Mouse (Mus musculus): ENCODE measurements around the gene Zfp12.

- no peak for TF ChIP-seq POLR2A (IDR thresholded peaks at IDR 0.05; ENCODE audit: control insufficient read depth, low read depth, low read length)
- TF ChIP-seq CTCF (IDR thresholded peaks at IDR 0.05; ENCODE audit: control insufficient read depth, insufficient read depth, insufficient replicate concordance, low read depth, low read length) = no peak
Observed at GRCm38 (mm10) chr5:143292879-143293278, 57.9 kb downstream of the Zfp12 start.
